Mouse (Mus musculus) megakaryocyte-erythroid progenitor cell, adult 5-6 weeks (primary cell): ENCODE results near the gene Pln. TPM values are rescaled to one million over a fixed set of nuclear protein-coding genes. Genes with fewer than 3 reads are reported as not detected.

Experiments
- ATAC-seq: replicated peaks from 2 replicates; pipeline ENCODE4 v1.8.0; 2016; ENCODE audit warnings: mild to moderate bottlenecking, inconsistent platforms; ENCODE audit not compliant: severe bottlenecking, poor library complexity, low FRiP score, low TSS enrichment
- total RNA-seq, 2 experiments: library from RNA; stranded (forward) in 1 of 2; stranded (reverse) in 1 of 2; fragments of 200-1000, 215-1000 nt in 1 of 2; fragments of >200 nt in 1 of 2; fragmentation: Nextera tagmentation in 1 of 2; gene quantifications; 2 replicates each; pipeline ENCODE4 v1.2.3; 2014 to 2017

Gene Pln
- total RNA-seq, 2 experiments from 2014 or later = 0.56 TPM; not detected in 1

- no peak for ATAC-seq
Observed at GRCm38 (mm10) chr10:53353665-53354064, 16.2 kb downstream of the Pln start.

DNA sequence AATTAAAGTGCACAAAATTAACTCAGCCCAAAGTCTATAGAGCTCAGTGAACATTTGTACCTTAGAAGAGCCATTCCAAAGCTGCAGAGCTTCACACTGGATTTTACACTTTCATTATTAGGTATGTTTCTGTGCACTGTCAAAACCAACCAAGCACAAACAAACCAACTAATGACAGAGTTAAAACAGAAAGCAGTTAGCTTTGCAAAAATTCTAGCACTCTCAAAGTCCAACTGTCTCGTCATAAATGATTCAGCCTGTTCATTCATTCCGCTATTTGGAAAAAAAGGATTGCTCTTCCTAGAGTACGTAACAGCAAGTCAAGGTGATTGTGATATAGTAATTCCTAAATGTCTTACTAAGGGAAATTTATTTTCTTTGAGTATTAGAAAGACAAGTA lies 21.5 kb downstream of the Pln start:
- no peak for ATAC-seq

DNA sequence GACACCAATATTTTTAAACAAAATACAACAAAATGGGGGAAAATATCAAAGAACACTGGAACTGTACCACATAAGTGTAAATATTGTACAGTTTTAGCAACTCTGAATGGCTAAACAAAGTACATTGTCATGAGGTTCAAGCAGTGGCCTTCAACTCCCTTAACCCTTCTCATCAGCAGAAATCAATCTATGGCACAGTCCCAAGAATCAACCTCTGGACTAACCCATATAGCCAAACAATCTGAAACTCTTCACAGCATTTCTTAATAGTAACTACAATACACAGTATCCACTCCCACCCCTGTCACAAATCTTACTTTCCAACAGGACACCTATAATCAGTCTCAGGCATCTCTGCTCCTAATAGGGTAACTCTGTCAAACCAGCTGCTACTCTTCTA lies 26.8 kb downstream of the Pln start:
- ATAC-seq = no peak

GRCm38 (mm10) chr10:53367265-53367664 lies 29.8 kb downstream of the Pln start:
- no peak for ATAC-seq

DNA sequence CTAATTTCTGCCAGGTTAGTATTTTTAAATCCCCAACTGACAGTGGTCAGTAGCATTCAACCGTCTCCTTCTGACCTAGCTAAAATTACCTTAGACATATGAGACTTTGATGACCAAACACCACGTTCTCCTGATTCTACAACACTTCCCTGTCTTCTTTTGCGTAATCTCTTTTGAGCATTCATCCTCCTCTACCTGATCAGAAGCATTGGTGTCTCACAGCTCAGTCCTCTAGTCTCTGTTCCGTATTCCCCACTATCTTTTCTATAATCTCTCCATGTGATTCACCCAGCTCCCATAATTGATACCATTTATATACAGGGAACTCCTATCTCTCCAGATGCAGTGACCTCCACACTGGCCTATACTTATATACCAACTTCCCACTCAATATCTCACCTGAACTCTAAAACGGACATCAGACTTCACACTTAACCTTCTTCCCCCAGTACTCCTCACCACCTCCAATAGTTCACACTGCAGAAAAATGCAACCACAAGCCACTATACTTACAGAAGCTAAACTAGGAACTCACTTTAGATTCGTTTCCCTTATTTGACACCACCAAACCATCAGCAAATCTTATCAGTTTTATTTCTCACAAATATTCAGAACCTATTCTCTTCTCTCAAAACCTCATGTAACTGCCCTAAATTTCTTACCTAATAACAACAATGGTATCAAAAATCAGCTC lies 36.6 kb downstream of the Pln start:
- ATAC-seq = no peak

- no peak for ATAC-seq
Observed at GRCm38 (mm10) chr10:53377096-53377495, 39.6 kb downstream of the Pln start.

DNA sequence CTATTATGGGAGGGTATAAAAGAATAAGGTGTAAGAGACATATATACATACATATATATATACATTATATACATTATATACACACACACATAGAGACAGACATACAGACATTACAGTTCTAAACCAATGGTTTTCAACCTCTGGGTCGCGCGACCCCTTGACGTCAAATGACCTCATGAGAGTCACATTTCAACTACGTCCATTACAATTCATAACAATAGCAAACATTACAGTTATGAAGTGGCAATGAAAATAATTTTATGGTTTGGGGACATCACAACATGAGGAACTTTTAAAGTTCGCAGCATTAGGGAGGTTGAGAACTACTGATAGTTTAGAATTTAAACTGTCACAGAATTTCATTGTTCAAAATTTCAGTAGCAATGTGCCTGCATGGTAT lies 40.8 kb downstream of the Pln start:
- no peak for ATAC-seq

DNA sequence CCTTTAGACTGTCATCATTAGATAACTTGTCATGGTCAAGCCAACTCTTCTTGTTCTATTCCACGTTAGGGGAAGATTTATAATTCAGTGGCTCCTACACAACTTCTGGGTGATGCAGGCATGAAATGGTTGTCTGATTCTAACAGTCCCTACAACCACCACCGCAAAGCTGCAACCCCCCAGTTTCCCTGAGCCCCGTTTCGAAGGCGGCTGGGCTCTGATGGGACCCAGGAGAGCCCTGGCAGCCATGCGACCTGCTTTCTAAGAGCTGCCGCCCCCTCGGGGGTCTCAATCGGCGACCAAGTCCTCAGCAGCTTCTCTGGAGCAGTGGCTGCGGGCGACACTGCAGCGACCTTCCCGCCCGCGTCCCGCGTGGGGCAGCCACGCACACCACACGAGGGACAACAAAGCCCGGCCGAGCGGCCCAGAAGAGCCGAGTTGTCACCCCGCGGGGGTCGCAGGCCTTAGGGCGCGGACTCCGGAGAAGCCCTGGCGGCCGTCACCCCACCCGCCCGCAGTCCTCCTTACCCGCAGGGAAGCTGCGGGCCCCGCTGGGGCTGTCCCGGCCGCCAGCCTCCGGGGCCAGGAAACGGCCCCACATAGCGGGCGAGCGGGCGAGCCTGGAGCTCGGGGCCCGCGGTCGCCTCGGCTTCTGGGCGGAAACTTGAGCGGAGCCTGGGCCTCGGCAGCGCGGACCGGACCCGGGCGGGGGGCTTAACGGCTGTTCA lies 41.7 kb downstream of the Pln start:
- ATAC-seq = peak; percentile 46

GRCm38 (mm10) chr10:53379709-53380106 lies 42.2 kb downstream of the Pln start, which contains the start of gene Cep85l:
Cep85l (minus strand) TSS chr10:53379947.
- ATAC-seq = peak; percentile 94

DNA sequence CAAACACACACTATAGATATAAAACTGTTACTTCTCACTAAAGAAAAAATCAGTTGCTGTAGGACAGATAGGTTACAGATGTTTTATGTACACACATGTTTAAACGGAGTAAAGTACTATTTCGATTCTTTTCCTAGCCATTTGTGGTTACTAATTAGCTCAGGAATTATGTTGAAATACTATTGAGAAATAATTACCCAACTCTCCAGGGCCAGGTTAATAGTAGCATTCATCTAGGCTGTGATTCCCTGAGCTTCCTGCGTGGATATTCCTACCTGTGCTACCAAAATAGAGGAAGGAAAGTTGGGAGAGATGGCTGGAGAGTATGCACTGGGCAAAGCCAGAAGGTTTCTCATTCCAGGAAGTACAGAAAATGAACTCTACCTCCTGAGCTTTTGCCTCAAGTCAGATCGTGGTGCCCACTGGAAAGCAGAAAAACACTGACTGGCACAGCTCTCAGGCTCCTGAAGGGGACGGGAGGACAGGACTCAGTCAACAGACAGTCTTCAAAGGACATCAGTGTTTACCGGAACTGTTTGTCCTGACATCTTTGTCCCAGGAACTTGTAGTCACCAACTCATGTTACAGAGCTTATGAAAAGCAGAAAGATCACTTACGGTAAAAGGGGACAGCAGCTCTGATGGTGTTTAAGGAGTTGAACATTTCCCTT lies 45.4 kb downstream of the Pln start:
- ATAC-seq = no peak

DNA sequence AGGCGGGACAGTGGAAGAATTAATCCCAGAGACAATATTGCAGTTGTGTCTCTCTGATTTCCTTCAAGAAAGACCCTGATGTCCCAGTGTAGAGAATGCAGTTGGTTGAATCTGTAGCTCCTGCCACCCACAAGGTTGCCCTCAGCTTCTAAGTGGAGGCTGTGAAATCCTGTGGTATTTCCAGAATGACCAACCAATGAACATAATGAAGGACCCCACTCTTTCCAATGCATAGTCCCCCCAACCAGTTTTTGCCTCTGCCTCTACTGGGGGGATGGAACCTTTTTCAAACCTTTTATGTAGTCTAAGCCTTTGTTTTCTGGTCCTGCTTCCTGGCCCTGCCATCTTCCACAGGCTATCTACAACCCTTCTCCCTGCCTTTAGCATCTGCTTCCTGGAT lies 47.4 kb downstream of the Pln start:
- ATAC-seq = no peak; the same call in 1 of the 2 replicates

GRCm38 (mm10) chr10:53385438-53385837 lies 48.0 kb downstream of the Pln start:
- peak; percentile 58 for ATAC-seq

DNA sequence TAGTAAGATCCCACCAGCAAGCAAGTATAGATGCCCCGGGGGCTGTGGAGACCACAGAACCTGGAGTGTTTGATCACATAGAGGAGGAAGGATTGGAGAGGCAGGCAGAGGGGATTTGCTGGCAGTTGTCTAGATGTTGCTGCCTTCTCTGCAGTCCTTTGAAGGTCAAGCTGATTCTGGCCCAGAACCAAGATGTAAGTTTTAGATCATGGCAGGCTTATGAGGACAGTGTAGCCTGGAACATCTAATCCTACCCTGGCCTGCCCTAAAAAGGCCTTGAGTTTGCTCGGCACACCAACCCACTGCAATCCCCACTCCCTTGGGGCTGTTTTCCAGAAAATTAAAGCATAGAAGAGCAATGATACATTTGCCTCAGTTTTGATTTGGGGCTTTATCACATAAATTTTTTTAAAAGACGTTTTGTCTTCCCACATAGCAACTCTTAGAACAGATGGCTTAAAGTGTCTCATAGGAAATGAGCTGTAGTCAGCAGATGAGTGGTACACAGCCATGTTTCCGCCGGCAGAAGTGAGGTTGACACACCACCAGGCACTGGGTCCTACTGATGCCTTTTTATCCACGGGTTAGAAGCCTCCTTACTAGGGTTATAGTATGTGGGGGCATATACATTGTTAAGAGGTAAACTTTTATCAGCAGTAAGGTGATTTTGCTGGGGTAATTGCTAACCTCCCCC lies 50.9 kb downstream of the Pln start:
- ATAC-seq = no peak

- ATAC-seq = no peak
Observed at GRCm38 (mm10) chr10:53394923-53395629, 57.6 kb downstream of the Pln start.

Other genes starting within 250 kb of the Pln start
- 9.7 and 16.2 TPM in 2 replicates for gene Cep85l, start 42.3 kb downstream of the Pln start, total RNA-seq (2014; fragmentation: Nextera tagmentation)
- 17.3 and 18.7 TPM in 2 replicates for gene Cep85l, start 42.3 kb downstream of the Pln start, total RNA-seq (2017)